Mouse (Mus musculus): ENCODE results near the gene Vcl.
A peak's percentile ranks its signal among the peaks of the same experiment; 100 is the strongest.

The Vcl gene

GRCm38 (mm10) chr14:20997548-20997947, 68.3 kb downstream of the Vcl start:
- DNase-seq (ENCODE audit: inconsistent age in 2 of 2, low spot score in 1 of 2) = no peak

GRCm38 (mm10) chr14:20999617-21000016, 70.4 kb downstream of the Vcl start:
- no peak for DNase-seq (ENCODE audit: inconsistent age in 2 of 2, low spot score in 1 of 2)

GRCm38 (mm10) chr14:21013800-21014334, 84.7 kb downstream of the Vcl start:
- no peak for DNase-seq (ENCODE audit: inconsistent age in 2 of 2, low spot score in 1 of 2)

- DNase-seq (ENCODE audit: inconsistent age in 2 of 2, low spot score in 1 of 2) = no peak
Measured at GRCm38 (mm10) chr14:21017871-21018270, 88.7 kb downstream of the Vcl start.

- peak in 1 of 2 experiments; percentile 74 for DNase-seq (ENCODE audit: inconsistent age in 2 of 2, low spot score in 1 of 2)
Measured at GRCm38 (mm10) chr14:21018977-21019376, 89.8 kb downstream of the Vcl start.

- no peak for DNase-seq (ENCODE audit: inconsistent age in 2 of 2, low spot score in 1 of 2)
Measured at GRCm38 (mm10) chr14:21020435-21020834, 91.2 kb downstream of the Vcl start.

GRCm38 (mm10) chr14:21027542-21027941, 98.3 kb downstream of the Vcl start:
- DNase-seq (ENCODE audit: inconsistent age in 2 of 2, low spot score in 1 of 2) = no peak

GRCm38 (mm10) chr14:21029025-21029659, 99.9 kb downstream of the Vcl start:
- peak in 1 of 2 experiments; percentile 58 for DNase-seq (ENCODE audit: inconsistent age in 2 of 2, low spot score in 1 of 2)

GRCm38 (mm10) chr14:21031783-21032511, 102.7 kb downstream of the Vcl start:
- DNase-seq (ENCODE audit: inconsistent age in 2 of 2, low spot score in 1 of 2) = peak; percentile 55 to 80

- no peak for DNase-seq (ENCODE audit: inconsistent age in 2 of 2, low spot score in 1 of 2)
Measured at GRCm38 (mm10) chr14:21034271-21034670, 105.1 kb downstream of the Vcl start.

- DNase-seq (ENCODE audit: inconsistent age in 2 of 2, low spot score in 1 of 2) = no peak
Measured at GRCm38 (mm10) chr14:21034791-21035190, 105.6 kb downstream of the Vcl start.

GRCm38 (mm10) chr14:21039077-21039476, 109.9 kb downstream of the Vcl start:
- DNase-seq (ENCODE audit: inconsistent age in 2 of 2, low spot score in 1 of 2) = peak in 1 of 2 experiments; percentile 62

- peak in 1 of 2 experiments; percentile 59 for DNase-seq (ENCODE audit: inconsistent age in 2 of 2, low spot score in 1 of 2)
Measured at GRCm38 (mm10) chr14:21039623-21040022, 110.4 kb downstream of the Vcl start.

GRCm38 (mm10) chr14:21047840-21048239, 118.6 kb downstream of the Vcl start:
- peak in 1 of 2 experiments; percentile 60 for DNase-seq (ENCODE audit: inconsistent age in 2 of 2, low spot score in 1 of 2)

- peak; percentile 50 to 78 for DNase-seq (ENCODE audit: inconsistent age in 2 of 2, low spot score in 1 of 2)
Measured at GRCm38 (mm10) chr14:21048879-21049278, 119.7 kb downstream of the Vcl start.

- peak in 1 of 2 experiments; percentile 54 for DNase-seq (ENCODE audit: inconsistent age in 2 of 2, low spot score in 1 of 2)
Measured at GRCm38 (mm10) chr14:21050734-21051133, 121.5 kb downstream of the Vcl start.

GRCm38 (mm10) chr14:21051380-21052111, 122.3 kb downstream of the Vcl start:
- no peak for DNase-seq (ENCODE audit: inconsistent age in 2 of 2, low spot score in 1 of 2)

- DNase-seq (ENCODE audit: inconsistent age in 2 of 2, low spot score in 1 of 2) = peak; percentile 94 to 99
Measured at GRCm38 (mm10) chr14:21052112-21052780, 123.0 kb downstream of the Vcl start, which contains the start of the genes Ap3m1 and Adk. Gene Ap3m1 (minus strand): TSS chr14:21052508. Gene Adk (plus strand): TSS chr14:21052574.

- no peak for DNase-seq (ENCODE audit: inconsistent age in 2 of 2, low spot score in 1 of 2)
Measured at GRCm38 (mm10) chr14:21052781-21053130, 123.6 kb downstream of the Vcl start.

GRCm38 (mm10) chr14:21053151-21053550, 124.0 kb downstream of the Vcl start:
- no peak for DNase-seq (ENCODE audit: inconsistent age in 2 of 2, low spot score in 1 of 2)

GRCm38 (mm10) chr14:21053586-21053985, 124.4 kb downstream of the Vcl start:
- peak; percentile 42 to 57 for DNase-seq (ENCODE audit: inconsistent age in 2 of 2, low spot score in 1 of 2)

All from adrenal gland, adult (tissue).